Mouse (Mus musculus) thymus, postnatal 25 days (tissue): ENCODE results near the gene Trim3.

Experiments used
- DNase-seq: peaks from one replicate; pipeline ENCODE4 v3.0.0; 2022

The Trim3 gene

DNA sequence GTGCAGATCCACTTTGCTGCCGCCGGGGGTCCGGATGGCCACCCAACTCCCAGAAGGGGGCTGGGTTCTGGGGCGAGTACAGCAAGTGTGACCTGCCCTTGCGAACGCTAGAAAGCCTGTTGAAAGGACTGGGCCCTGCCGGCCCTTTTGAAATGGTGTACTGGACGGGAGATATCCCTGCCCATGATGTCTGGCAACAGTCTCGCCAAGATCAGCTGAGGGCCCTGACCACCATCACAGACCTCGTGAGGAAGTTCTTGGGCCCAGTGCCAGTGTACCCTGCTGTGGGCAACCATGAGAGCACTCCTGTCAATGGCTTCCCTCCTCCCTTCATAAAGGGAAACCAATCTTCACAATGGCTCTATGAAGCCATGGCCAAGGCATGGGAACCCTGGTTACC is 77.8 kb downstream of the Trim3 start:
- no peak for DNase-seq
